Mouse (Mus musculus) lung, embryonic 16.5 days (tissue): ENCODE data around the gene Dusp1. TPM values are rescaled to one million over a fixed set of nuclear protein-coding genes. Genes with fewer than 3 reads are reported as not detected.

Experiments
- ATAC-seq: fragments of 200-750 bp; cut with Nextera tagmentation; 2 replicates; pipeline ENCODE4 v1.8.0; 2017; ENCODE audit warnings: low read depth, mild to moderate bottlenecking, moderate library complexity
- H3K27ac ChIP-seq: fragments of 300-500 bp; sonication (generic); 2 replicates; pipeline ENCODE4 v1.5.1; 2014; ENCODE audit warnings: mild to moderate bottlenecking, control low read depth, low read length
- H3K27me3 ChIP-seq: fragments of 300-500 bp; sonication (generic); 2 replicates; pipeline ENCODE4 v1.6.1; 2014; ENCODE audit warnings: low read depth, low read length, mixed read lengths; ENCODE audit not compliant: control insufficient read depth, insufficient read depth
- H3K36me3 ChIP-seq: fragments of 300-500 bp; sonication (generic); 2 replicates; pipeline ENCODE4 v1.6.1; 2014; ENCODE audit warnings: low read length; ENCODE audit not compliant: control insufficient read depth, insufficient read depth
- H3K4me1 ChIP-seq: fragments of 300-500 bp; sonication (generic); replicated peaks from 2 replicates; pipeline ENCODE4 v1.6.1; 2014; ENCODE audit warnings: low read length, mixed read lengths; ENCODE audit not compliant: control insufficient read depth, insufficient read depth
- H3K4me2 ChIP-seq: fragments of 300-500 bp; sonication (generic); 2 replicates; pipeline ENCODE4 v1.6.1; 2014; ENCODE audit warnings: low read depth, low read length, control low read depth
- H3K4me3 ChIP-seq: fragments of 300-500 bp; sonication (generic); 2 replicates; pipeline ENCODE4 v1.5.1; 2014; ENCODE audit warnings: mild to moderate bottlenecking, low read length, control low read depth
- H3K9ac ChIP-seq: fragments of 300-500 bp; sonication (generic); 2 replicates; pipeline ENCODE4 v1.6.1; 2014; ENCODE audit warnings: low read length, control low read depth
- H3K9me3 ChIP-seq: fragments of 300-500 bp; sonication (generic); 2 replicates; pipeline ENCODE4 v1.6.1; 2016; ENCODE audit warnings: low read length; ENCODE audit not compliant: control insufficient read depth
- whole genome bisulfite sequencing: fragments of 180-500 bp; shearing (Covaris S2); extraction: QIAGEN DNeasy Blood & Tissue Kit; methylation state at CpG from one replicate; pipeline ENCODE4 v1.1.7; 2014; 5-methylcytosine and 5-hydroxymethylcytosine counted together
- polyA plus RNA-seq: library from polyadenylated mRNA; unstranded; fragments of >200 nt; fragmentation: Nextera tagmentation; extraction: Ambion mirVana; gene quantifications from 2 replicates; pipeline ENCODE4 v1.2.1, GENCODE M21; 2015

Gene Dusp1
- polyA plus RNA-seq, 1 experiment from 2014 or later: 28.4 TPM

DNA sequence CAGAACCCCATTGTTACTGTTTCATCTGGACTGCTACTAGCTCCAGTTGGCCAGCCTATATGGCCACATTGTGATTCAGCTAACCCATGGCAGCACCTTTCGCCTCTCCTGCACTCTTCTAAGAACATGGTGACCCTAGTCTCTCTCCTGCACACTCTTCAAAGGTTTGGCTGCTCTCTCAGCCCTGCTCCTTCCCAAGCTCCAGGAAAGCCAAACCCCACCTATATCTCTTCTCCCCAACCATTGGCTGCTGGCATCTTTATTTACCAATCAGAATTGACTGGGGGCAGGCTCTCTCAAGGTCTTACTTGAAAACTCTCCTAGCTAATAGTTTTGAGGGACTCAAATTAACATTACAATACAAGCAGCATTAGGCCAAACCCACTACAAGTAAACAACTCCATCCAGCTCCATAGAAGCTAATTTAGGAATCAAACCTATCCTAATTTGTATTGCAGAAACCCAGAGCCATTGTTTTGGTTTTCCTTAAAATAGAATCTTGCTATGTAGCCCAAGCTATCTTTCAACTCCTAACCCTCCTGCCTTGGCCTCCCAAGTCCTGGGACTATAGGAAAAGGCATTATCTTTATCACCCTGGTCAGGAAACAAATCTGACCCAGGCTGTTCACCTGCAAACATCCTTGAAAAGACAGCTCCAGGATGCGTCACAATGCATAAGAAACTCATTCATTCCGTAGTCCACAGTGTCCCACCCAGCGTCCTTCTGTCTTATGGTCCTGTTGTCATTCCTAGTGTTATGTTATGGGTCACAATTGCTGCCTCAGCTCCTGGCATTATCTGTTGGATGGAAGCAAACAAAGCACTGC is 67.1 kb downstream of the Dusp1 start:
- no peak overlapping the region for H3K4me3 ChIP-seq
- 86% methylated on average over 4 of the region's 4 CpGs for WGBS

DNA sequence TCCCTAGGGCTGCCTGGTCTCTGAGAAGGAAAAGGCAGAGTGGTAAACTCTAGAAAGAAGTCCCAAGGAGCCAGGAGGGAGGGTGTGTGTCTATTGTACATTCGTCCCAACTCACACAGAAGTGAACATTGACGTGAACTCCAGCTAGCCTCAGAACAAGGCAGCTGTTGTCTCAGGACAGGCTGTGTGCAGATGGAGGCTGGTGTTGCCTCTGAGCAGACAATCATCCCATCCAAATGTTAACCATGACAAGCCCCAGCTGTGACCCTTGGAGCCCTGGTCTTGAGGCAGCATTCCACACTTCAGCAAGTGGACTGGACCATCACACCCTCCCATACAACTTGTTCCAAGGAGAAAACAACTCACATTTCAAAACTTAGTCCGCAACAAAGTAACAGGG is 69.7 kb downstream of the Dusp1 start:
- no peaks in the 10 kb centered on the region for H3K27me3 ChIP-seq
- no peak overlapping the region for H3K27ac ChIP-seq
- peaks cover 3% of the 10 kb centered on the region; the same call in 1 of the 2 replicates for H3K4me1 ChIP-seq
- H3K9me3 ChIP-seq: peaks cover 10% of the 10 kb centered on the region; the same call in 1 of the 2 replicates
- no peak overlapping the region for H3K4me3 ChIP-seq
- H3K9ac ChIP-seq: no peak overlapping the region
- ATAC-seq: no peak
- 73% methylated on average over 3 of the region's 3 CpGs for WGBS
- no peak overlapping the region for H3K4me2 ChIP-seq
- H3K36me3 ChIP-seq: no peaks in the 10 kb centered on the region

More for the DNA sequence above, 67.1 kb downstream of the Dusp1 start:
- no peaks in the 10 kb centered on the region for H3K27me3 ChIP-seq
- no peak overlapping the region for H3K4me2 ChIP-seq
- no peak overlapping the region for H3K9ac ChIP-seq
- no peak overlapping the region for H3K27ac ChIP-seq
- peaks cover 10% of the 10 kb centered on the region; the same call in 1 of the 2 replicates for H3K9me3 ChIP-seq
- ATAC-seq: no peak
- no peaks in the 10 kb centered on the region for H3K36me3 ChIP-seq
- no peaks in the 10 kb centered on the region; the same call in 1 of the 2 replicates for H3K4me1 ChIP-seq

GRCm38 (mm10) chr17:26490910-26491309 is 71.0 kb downstream of the Dusp1 start:
- H3K4me3 ChIP-seq: no peak overlapping the region
- H3K27me3 ChIP-seq: no peaks in the 10 kb centered on the region
- peaks cover 10% of the 10 kb centered on the region; the same call in 1 of the 2 replicates for H3K9me3 ChIP-seq
- ATAC-seq: no peak
- H3K4me2 ChIP-seq: no peak overlapping the region
- no peak overlapping the region for H3K27ac ChIP-seq
- no peaks in the 10 kb centered on the region for H3K36me3 ChIP-seq
- H3K9ac ChIP-seq: no peak overlapping the region
- 0 out of 2 replicates have a peak, but pooled peaks cover 3% of the 10 kb centered on the region for H3K4me1 ChIP-seq
- 64% methylated on average over 2 of the region's 2 CpGs for WGBS

DNA sequence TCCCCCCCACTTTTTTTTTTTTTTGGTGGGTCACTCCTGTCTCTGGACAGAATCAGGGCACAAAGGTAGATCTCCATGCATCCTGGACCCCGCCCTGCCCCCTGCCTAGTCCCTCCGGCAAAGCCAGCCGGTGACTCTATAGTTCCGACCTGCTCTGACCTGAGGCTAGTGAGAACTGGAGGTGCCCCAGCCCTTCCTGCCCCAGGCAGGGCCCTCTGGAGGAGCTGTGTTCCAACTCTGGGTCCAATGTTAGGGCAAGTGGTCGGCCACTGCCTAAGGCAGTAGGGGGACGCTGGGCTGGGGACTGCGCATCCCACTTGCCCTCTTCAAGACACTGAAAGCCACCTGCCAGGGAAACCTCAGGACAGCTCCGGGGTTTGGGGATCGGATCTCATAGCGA is 71.9 kb downstream of the Dusp1 start:
- 0 out of 2 replicates have a peak, but pooled peaks cover 3% of the 10 kb centered on the region for H3K4me1 ChIP-seq
- WGBS: 86% methylated on average over 10 of the region's 10 CpGs
- H3K4me2 ChIP-seq: no peak overlapping the region
- H3K9ac ChIP-seq: no peak overlapping the region
- ATAC-seq: no peak
- no peak overlapping the region for H3K27ac ChIP-seq
- no peaks in the 10 kb centered on the region for H3K27me3 ChIP-seq
- H3K4me3 ChIP-seq: no peak overlapping the region
- H3K36me3 ChIP-seq: no peaks in the 10 kb centered on the region
- peaks cover 10% of the 10 kb centered on the region; the same call in 1 of the 2 replicates for H3K9me3 ChIP-seq

GRCm38 (mm10) chr17:26488711-26489403 is 73.1 kb downstream of the Dusp1 start:
- Histone ChIP-seq H3K9ac (no peak overlapping the region), H3K27me3 (no peaks in the 10 kb centered on the region), H3K4me3 (no peak overlapping the region), H3K9me3 (peaks cover 8% of the 10 kb centered on the region; the same call in 1 of the 2 replicates), H3K27ac (no peak overlapping the region; the same call in 1 of the 2 replicates), H3K4me2 (no peak overlapping the region), H3K36me3 (no peaks in the 10 kb centered on the region), H3K4me1 (0 out of 2 replicates have a peak, but pooled peaks cover 3% of the 10 kb centered on the region)
- ATAC-seq: peak; percentile 21; the same call in 1 of the 2 replicates
- WGBS: 64% methylated on average over 8 of the region's 8 CpGs

- H3K27ac ChIP-seq: no peak overlapping the region
Measured at GRCm38 (mm10) chr17:26487917-26488316, 74.0 kb downstream of the Dusp1 start.

GRCm38 (mm10) chr17:26487266-26487665 is 74.7 kb downstream of the Dusp1 start:
- Histone ChIP-seq H3K4me2 (no peak overlapping the region), H3K27ac (no peak overlapping the region), H3K4me3 (no peak overlapping the region), H3K4me1 (0 out of 2 replicates have a peak, but pooled peaks cover 3% of the 10 kb centered on the region), H3K9me3 (no peaks in the 10 kb centered on the region), H3K27me3 (no peaks in the 10 kb centered on the region), H3K9ac (no peak overlapping the region), H3K36me3 (no peaks in the 10 kb centered on the region)
- 47% methylated on average over 5 of the region's 5 CpGs for WGBS
- ATAC-seq: no peak; the same call in 1 of the 2 replicates

More at GRCm38 (mm10) chr17:26487917-26488316, 74.0 kb downstream of the Dusp1 start:
- 0 out of 2 replicates have a peak, but pooled peaks cover 3% of the 10 kb centered on the region for H3K4me1 ChIP-seq
- H3K9ac ChIP-seq: no peak overlapping the region
- WGBS: 95% methylated on average over 4 of the region's 4 CpGs
- no peak overlapping the region for H3K4me2 ChIP-seq
- peaks cover 3% of the 10 kb centered on the region; the same call in 1 of the 2 replicates for H3K9me3 ChIP-seq
- H3K27me3 ChIP-seq: no peaks in the 10 kb centered on the region
- no peak for ATAC-seq
- no peaks in the 10 kb centered on the region for H3K36me3 ChIP-seq
- no peak overlapping the region for H3K4me3 ChIP-seq

- ATAC-seq: no peak
- H3K4me3 ChIP-seq: no peak overlapping the region
- 82% methylated on average over 14 of the region's 14 CpGs for WGBS
- H3K9ac ChIP-seq: no peak overlapping the region
- no peaks in the 10 kb centered on the region for H3K27me3 ChIP-seq
- H3K4me1 ChIP-seq: 0 out of 2 replicates have a peak, but pooled peaks cover 3% of the 10 kb centered on the region
- H3K36me3 ChIP-seq: no peaks in the 10 kb centered on the region
- H3K27ac ChIP-seq: no peak overlapping the region
- H3K9me3 ChIP-seq: no peaks in the 10 kb centered on the region
- no peak overlapping the region for H3K4me2 ChIP-seq
Measured at GRCm38 (mm10) chr17:26484626-26485421, 77.1 kb downstream of the Dusp1 start.
